Mouse (Mus musculus): ENCODE data around the gene Msrb2. TPM values are rescaled to one million over a fixed set of nuclear protein-coding genes. Genes with fewer than 3 reads are reported as not detected.

The Msrb2 gene
- polyA plus RNA-seq, 2 experiments, result 6.5 to 8.4 TPM

DNA sequence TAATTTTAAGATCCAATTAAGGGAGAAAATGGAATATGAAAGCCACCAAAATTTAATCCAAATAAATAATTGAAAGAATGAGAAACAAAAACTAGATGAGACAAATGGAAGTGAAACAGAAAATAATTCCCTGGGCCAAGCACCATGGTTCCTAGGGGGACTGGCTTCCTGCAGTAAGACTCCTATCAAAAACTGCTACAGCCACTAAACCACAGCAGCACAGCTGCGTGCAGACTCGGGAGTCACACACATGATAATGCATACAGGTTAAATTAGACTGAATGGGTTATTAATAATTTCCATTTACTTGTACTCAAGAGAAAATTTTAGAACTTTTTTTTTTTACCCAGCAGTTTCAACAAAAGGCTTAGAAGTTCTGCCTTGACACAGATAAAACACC lies 18.1 kb upstream of the Msrb2 start:
- Histone ChIP-seq H3K9ac (replicated peaks) (no peak overlapping the region), H3K36me3 (replicated peaks; ENCODE audit: control insufficient read depth, insufficient read depth, low read depth) (no peaks in the 10 kb centered on the region), H3K27ac (no peak overlapping the region), H3K27me3 (ENCODE audit: control insufficient read depth, insufficient read depth, low read length) (no peaks in the 10 kb centered on the region), H3K4me1 (replicated peaks; ENCODE audit: control insufficient read depth in 2 of 2, insufficient read depth in 2 of 2, low read length in 1 of 2) (peaks cover 0 to 2% of the 10 kb centered on the region in 2 experiments; a peak in 1 of 4 replicates), H3K4me2 (ENCODE audit: low read depth) (no peak overlapping the region), H3K4me3 (ENCODE audit: insufficient read depth in 1 of 2, low read depth in 2 of 2, low read length in 2 of 2) (no peak overlapping the region), H3K9me3 (ENCODE audit: control insufficient read depth, low read length) (no peaks in the 10 kb centered on the region)
- 46% methylated on average over 2 of the region's 2 CpGs for WGBS (ENCODE audit: insufficient replicate concordance)
- no peak for DNase-seq (ENCODE audit: low read depth in 3 of 3, low spot score in 3 of 3)
- TF ChIP-seq EP300 (IDR thresholded peaks at IDR 0.05; ENCODE audit: low read depth) (no peak), CTCF (IDR thresholded peaks at IDR 0.05; ENCODE audit: low read depth) (no peak)
- no peak for ATAC-seq (ENCODE audit: insufficient read depth)

DNA sequence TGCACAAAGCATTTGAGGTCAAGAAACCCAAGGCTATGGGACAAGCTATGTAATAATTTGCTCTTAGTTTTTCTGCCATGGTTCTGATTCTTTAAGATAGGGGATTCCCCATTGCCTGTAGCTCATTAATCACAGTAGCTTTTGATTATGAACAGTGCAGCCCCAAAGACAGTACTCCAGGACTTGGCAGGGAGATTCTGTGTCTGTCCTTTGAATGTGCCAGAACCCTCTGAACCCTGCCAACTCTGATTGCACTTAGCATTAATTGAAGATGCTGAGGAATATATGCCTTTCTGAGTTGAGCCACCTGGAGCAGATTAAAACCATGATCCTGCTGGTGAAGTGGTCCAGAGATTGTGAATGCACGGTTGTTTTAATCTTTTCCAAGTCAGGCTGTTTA lies 8.4 kb upstream of the Msrb2 start:
- no peak overlapping the region for H3K4me2 ChIP-seq (ENCODE audit: low read depth)
- no peak for ATAC-seq (ENCODE audit: insufficient read depth)
- H3K27ac ChIP-seq, result no peak overlapping the region
- TF ChIP-seq CTCF (IDR thresholded peaks at IDR 0.05; ENCODE audit: low read depth) (no peak), EP300 (IDR thresholded peaks at IDR 0.05; ENCODE audit: low read depth) (no peak)
- H3K4me1 ChIP-seq (replicated peaks; ENCODE audit: control insufficient read depth in 2 of 2, insufficient read depth in 2 of 2, low read length in 1 of 2), result no peaks in the 10 kb centered on the region
- no peak overlapping the region for H3K4me3 ChIP-seq (ENCODE audit: insufficient read depth in 1 of 2, low read depth in 2 of 2, low read length in 2 of 2)
- H3K9me3 ChIP-seq (ENCODE audit: control insufficient read depth, low read length), result no peaks in the 10 kb centered on the region
- H3K9ac ChIP-seq (replicated peaks), result no peak overlapping the region
- H3K27me3 ChIP-seq (ENCODE audit: control insufficient read depth, insufficient read depth, low read length), result no peaks in the 10 kb centered on the region
- no peak for DNase-seq (ENCODE audit: low read depth in 3 of 3, low spot score in 3 of 3)
- H3K36me3 ChIP-seq (replicated peaks; ENCODE audit: control insufficient read depth, insufficient read depth, low read depth), result no peaks in the 10 kb centered on the region
- 75% methylated on average over 1 of the region's 1 CpGs for WGBS (ENCODE audit: insufficient replicate concordance)

DNA sequence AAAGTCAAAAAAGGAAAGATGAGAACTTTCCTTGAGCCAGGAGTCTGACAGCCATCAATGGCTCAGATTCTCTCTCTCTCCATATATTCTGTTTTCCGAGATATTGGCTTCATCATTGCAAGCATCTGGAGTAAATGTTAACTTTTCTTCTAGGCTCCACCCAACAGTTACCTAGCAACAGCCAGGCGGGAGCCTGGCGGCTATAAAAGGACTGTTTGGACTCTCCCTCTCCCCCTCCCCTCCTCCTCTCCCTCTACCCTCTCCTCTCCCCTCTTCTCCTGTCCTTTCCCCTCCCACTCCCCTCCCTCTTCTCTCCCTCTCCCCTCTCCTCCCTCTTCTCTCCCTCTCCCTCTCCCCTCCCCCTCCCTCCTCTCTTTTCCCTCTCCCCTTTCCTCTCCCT lies 4.8 kb upstream of the Msrb2 start:
- Histone ChIP-seq H3K9ac (replicated peaks) (no peak overlapping the region), H3K4me3 (ENCODE audit: insufficient read depth in 1 of 2, low read depth in 2 of 2, low read length in 2 of 2) (no peak overlapping the region), H3K27me3 (ENCODE audit: control insufficient read depth, insufficient read depth, low read length) (no peaks in the 10 kb centered on the region), H3K9me3 (ENCODE audit: control insufficient read depth, low read length) (no peaks in the 10 kb centered on the region), H3K4me1 (replicated peaks; ENCODE audit: control insufficient read depth in 2 of 2, insufficient read depth in 2 of 2, low read length in 1 of 2) (peaks cover 0 to 2% of the 10 kb centered on the region in 2 experiments; a peak in 1 of 4 replicates), H3K27ac (no peak overlapping the region), H3K36me3 (replicated peaks; ENCODE audit: control insufficient read depth, insufficient read depth, low read depth) (no peaks in the 10 kb centered on the region), H3K4me2 (ENCODE audit: low read depth) (no peak overlapping the region)
- 18% methylated on average over 3 of the region's 3 CpGs for WGBS (ENCODE audit: insufficient replicate concordance)
- no peak for TF ChIP-seq EP300 (IDR thresholded peaks at IDR 0.05; ENCODE audit: low read depth)
- no peak for TF ChIP-seq CTCF (IDR thresholded peaks at IDR 0.05; ENCODE audit: low read depth)
- DNase-seq (ENCODE audit: low read depth in 3 of 3, low spot score in 3 of 3), result no peak
- no peak for ATAC-seq (ENCODE audit: insufficient read depth)

DNA sequence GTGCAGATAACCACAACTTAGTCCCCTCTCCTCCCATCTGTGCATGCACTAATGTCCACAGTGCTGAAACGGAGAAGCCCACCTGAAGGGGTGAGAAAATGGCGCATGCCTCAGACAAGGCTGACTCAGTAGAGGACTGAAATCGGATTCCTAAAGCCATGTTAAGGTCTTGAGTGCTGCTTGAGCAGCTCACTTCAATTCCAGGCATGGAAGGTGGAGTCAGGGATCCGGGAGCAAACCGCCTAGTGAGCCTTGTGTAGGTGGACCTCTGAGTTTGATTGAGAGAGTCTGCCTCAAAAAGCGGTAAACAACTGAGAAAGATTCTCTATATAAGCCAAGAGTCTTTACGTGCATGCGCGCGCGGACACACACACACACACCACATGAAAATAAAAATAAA lies 4.1 kb upstream of the Msrb2 start:
- TF ChIP-seq CTCF (IDR thresholded peaks at IDR 0.05; ENCODE audit: low read depth) (no peak), EP300 (IDR thresholded peaks at IDR 0.05; ENCODE audit: low read depth) (no peak)
- Histone ChIP-seq H3K9ac (replicated peaks) (no peak overlapping the region), H3K27me3 (ENCODE audit: control insufficient read depth, insufficient read depth, low read length) (no peaks in the 10 kb centered on the region), H3K36me3 (replicated peaks; ENCODE audit: control insufficient read depth, insufficient read depth, low read depth) (no peaks in the 10 kb centered on the region), H3K27ac (no peak overlapping the region), H3K4me2 (ENCODE audit: low read depth) (no peak overlapping the region), H3K4me1 (replicated peaks; ENCODE audit: control insufficient read depth in 2 of 2, insufficient read depth in 2 of 2, low read length in 1 of 2) (peaks cover 0 to 4% of the 10 kb centered on the region in 2 experiments; a peak in 2 of 4 replicates), H3K9me3 (ENCODE audit: control insufficient read depth, low read length) (no peaks in the 10 kb centered on the region), H3K4me3 (ENCODE audit: insufficient read depth in 1 of 2, low read depth in 2 of 2, low read length in 2 of 2) (no peak overlapping the region)
- no peak for ATAC-seq (ENCODE audit: insufficient read depth)
- WGBS (ENCODE audit: insufficient replicate concordance), result 76% methylated on average over 11 of the region's 11 CpGs
- no peak for DNase-seq (ENCODE audit: low read depth in 3 of 3, low spot score in 3 of 3)

DNA sequence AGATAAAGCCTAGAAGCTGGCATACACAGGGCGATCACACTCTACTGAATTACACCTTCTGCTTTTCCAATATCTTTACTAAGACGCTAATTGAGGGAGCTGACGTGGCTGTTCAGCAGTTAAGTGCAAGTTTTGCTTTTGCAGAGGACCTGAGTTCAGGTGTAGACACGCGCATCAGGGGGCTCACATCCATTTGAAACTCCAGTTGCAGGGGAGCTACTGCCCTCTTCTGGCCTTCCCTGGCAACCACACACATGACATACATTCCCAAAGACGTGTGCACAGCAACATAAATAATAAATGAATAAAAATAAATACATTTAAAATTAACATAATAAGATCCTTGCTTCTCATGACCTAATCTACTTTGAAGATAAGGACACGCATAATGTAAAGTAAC lies 2.5 kb downstream of the Msrb2 start:
- Histone ChIP-seq H3K4me2 (ENCODE audit: low read depth) (no peak overlapping the region), H3K9me3 (ENCODE audit: control insufficient read depth, low read length) (no peaks in the 10 kb centered on the region), H3K27me3 (ENCODE audit: control insufficient read depth, insufficient read depth, low read length) (no peaks in the 10 kb centered on the region), H3K4me1 (replicated peaks; ENCODE audit: control insufficient read depth in 2 of 2, insufficient read depth in 2 of 2, low read length in 1 of 2) (peaks cover 0 to 5% of the 10 kb centered on the region in 2 experiments; a peak in 2 of 4 replicates), H3K4me3 (ENCODE audit: insufficient read depth in 1 of 2, low read depth in 2 of 2, low read length in 2 of 2) (no peak overlapping the region), H3K36me3 (replicated peaks; ENCODE audit: control insufficient read depth, insufficient read depth, low read depth) (no peaks in the 10 kb centered on the region), H3K9ac (replicated peaks) (no peak overlapping the region), H3K27ac (no peak overlapping the region)
- ATAC-seq (ENCODE audit: insufficient read depth) (no peak), DNase-seq (ENCODE audit: low read depth in 3 of 3, low spot score in 3 of 3) (no peak)
- 70% methylated on average over 7 of the region's 7 CpGs for WGBS (ENCODE audit: insufficient replicate concordance)
- TF ChIP-seq CTCF (IDR thresholded peaks at IDR 0.05; ENCODE audit: low read depth), result peak; percentile 65
- no peak for TF ChIP-seq EP300 (IDR thresholded peaks at IDR 0.05; ENCODE audit: low read depth)
